In genomic region chr15:78900585-78901421, GRCm38 (mm10) we compare ENCODE assay signal across 9 mouse cellular contexts. TPM values are rescaled to one million over a fixed set of nuclear protein-coding genes. Genes with fewer than 3 reads are reported as not detected.
DNase-seq lines count a peak whose midpoint lies in the region; ATAC-seq and TF ChIP-seq lines count a peak whose summit lies in the region.
"Had no signal": no experiment of that assay in that cellular context is flagged by ENCODE, and none has a peak within 500 bp of the region (broad histone marks: within the 10 kb centered on the region; RNA-seq: fewer than 3 reads in every experiment).

No protein-coding gene starts in this region.

- intact Hi-C loops in gastrocnemius, adult 2 months (cut with DNase I): loop anchor here (5.0 kb wide), 1 partner anchor 41 kb away; no protein-coding TSS in a partner anchor

- TF ChIP-seq EP300 in ES-Bruce4 (IDR thresholded peaks at IDR 0.05; ENCODE audit: insufficient read depth, low read depth, low read length): no peak

- peaks cover 6% of the 10 kb centered on the region for H3K4me1 ChIP-seq in ES-Bruce4 (ENCODE audit: control insufficient read depth, insufficient read depth, low read length)
- H3K4me1 ChIP-seq in heart, embryonic 16.5 days (ENCODE audit: control insufficient read depth, insufficient read depth, low read length): peaks cover 41% of the 10 kb centered on the region
- H3K4me1 ChIP-seq in lung, embryonic 16.5 days (replicated peaks; ENCODE audit: control insufficient read depth, insufficient read depth, low read length): peaks cover 27% of the 10 kb centered on the region

- TF ChIP-seq POLR2A in ES-Bruce4 (IDR thresholded peaks at IDR 0.05; ENCODE audit: insufficient read depth, low read length): no peak

- H3K27ac ChIP-seq in gastrocnemius, adult 2 months: peak overlapping the region; percentile 78
- H3K27ac ChIP-seq in ES-Bruce4 (ENCODE audit: insufficient read depth, low read length): no peak overlapping the region
- peak overlapping the region; percentile 80 for H3K27ac ChIP-seq in heart, embryonic 16.5 days (ENCODE audit: low read length)
- peak overlapping the region; percentile 75 for H3K27ac ChIP-seq in lung, embryonic 16.5 days (ENCODE audit: low read length)

- H3K4me2 ChIP-seq in heart, embryonic 16.5 days (ENCODE audit: low read depth, low read length): peak overlapping the region; percentile 89
- peak overlapping the region; percentile 77 for H3K4me2 ChIP-seq in lung, embryonic 16.5 days (ENCODE audit: low read depth, low read length)

- 21% methylated on average over 18 of the region's 18 CpGs for WGBS in heart, embryonic 16.5 days
- 9% methylated on average over 18 of the region's 18 CpGs for WGBS in lung, embryonic 16.5 days

- no peak for ATAC-seq in heart, embryonic 16.5 days (replicated peaks; ENCODE audit: extremely low read depth, insufficient read depth, low FRiP score)
- peak; percentile 16; the same call in 1 of the 2 replicates for ATAC-seq in lung, embryonic 16.5 days (ENCODE audit: low read depth)

- no peak for TF ChIP-seq CTCF in gastrocnemius, adult 2 months (IDR thresholded peaks at IDR 0.05)
- TF ChIP-seq CTCF in ES-Bruce4 (IDR thresholded peaks at IDR 0.05; ENCODE audit: low read depth, low read length): no peak

- peak; percentile 48 for DNase-seq in gastrocnemius, adult 2 months
- DNase-seq in gastrocnemius, adult 18-20 months (ENCODE audit: low spot score): no peak
- DNase-seq in ovary, adult 18-20 months (ENCODE audit: low spot score): no peak
- no peak for DNase-seq in cerebellum, adult 11 months
- no peak for DNase-seq in cerebellum, postnatal 4 days (ENCODE audit: low spot score in 2 of 2)

- no peaks in the 10 kb centered on the region for H3K36me3 ChIP-seq in ES-Bruce4 (ENCODE audit: control insufficient read depth, insufficient read depth, low read length, poor library complexity, severe bottlenecking)
- H3K36me3 ChIP-seq in heart, embryonic 16.5 days (ENCODE audit: control insufficient read depth, insufficient read depth): peaks cover 6% of the 10 kb centered on the region; the same call in 1 of the 2 replicates
- H3K36me3 ChIP-seq in lung, embryonic 16.5 days (ENCODE audit: control insufficient read depth, insufficient read depth, low read length): peaks cover 13% of the 10 kb centered on the region; the same call in 1 of the 2 replicates

- H3K9me3 ChIP-seq in ES-Bruce4 (replicated peaks; ENCODE audit: control insufficient read depth, insufficient read depth, low read length, poor library complexity, severe bottlenecking): no peaks in the 10 kb centered on the region
- H3K9me3 ChIP-seq in heart, embryonic 16.5 days (replicated peaks; ENCODE audit: control insufficient read depth, low read length): no peaks in the 10 kb centered on the region
- no peaks in the 10 kb centered on the region for H3K9me3 ChIP-seq in lung, embryonic 16.5 days (ENCODE audit: control insufficient read depth, low read length)

- H3K9ac ChIP-seq in ES-Bruce4 (ENCODE audit: low read depth, poor library complexity, severe bottlenecking): peak overlapping the region; percentile 45
- peak overlapping the region; percentile 86 for H3K9ac ChIP-seq in heart, embryonic 16.5 days (ENCODE audit: low read length)
- H3K9ac ChIP-seq in lung, embryonic 16.5 days (ENCODE audit: low read length): peak overlapping the region; percentile 81

- no peaks in the 10 kb centered on the region for H3K27me3 ChIP-seq in ES-Bruce4 (ENCODE audit: control insufficient read depth, insufficient read depth, low read length, poor library complexity, severe bottlenecking)
- no peaks in the 10 kb centered on the region for H3K27me3 ChIP-seq in heart, embryonic 16.5 days (ENCODE audit: control insufficient read depth, insufficient read depth, low read length)
- H3K27me3 ChIP-seq in lung, embryonic 16.5 days (ENCODE audit: control insufficient read depth, insufficient read depth, low read depth, low read length): no peaks in the 10 kb centered on the region

- peak overlapping the region; percentile 78 for H3K4me3 ChIP-seq in gastrocnemius, adult 2 months
- peak overlapping the region; percentile 79 for H3K4me3 ChIP-seq in ES-Bruce4 (ENCODE audit: low read depth, low read length)
- H3K4me3 ChIP-seq in heart, embryonic 16.5 days (ENCODE audit: low read length): peak overlapping the region; percentile 83
- H3K4me3 ChIP-seq in lung, embryonic 16.5 days (ENCODE audit: low read length): peak overlapping the region; percentile 71

RNA-seq across cellular contexts. Expression of gene Sh3bp1, which starts 1.2 kb away (rescaled TPM):
- 1 to 10 TPM; 1.4 to 2.0 TPM for total RNA-seq in gastrocnemius, adult 2 months (2021)
- total RNA-seq in gastrocnemius, adult 18-20 months (2021): 1 to 10 TPM; 1.0 to 1.9 TPM
- polyA plus RNA-seq in ES-Bruce4 (2011; ENCODE audit: insufficient read depth, insufficient read length, low read depth, missing spikeins): 26.8 and 41.7 TPM in 2 replicates
- 19.8 and 20.0 TPM in 2 replicates for polyA plus RNA-seq in heart, embryonic 16.5 days (2015; fragmentation: Nextera tagmentation; extraction: Ambion mirVana)
- 37.3 and 41.8 TPM in 2 replicates for polyA plus RNA-seq in lung, embryonic 16.5 days (2015; fragmentation: Nextera tagmentation; extraction: Ambion mirVana)

RNA-seq across cellular contexts. Expression of gene Gm49510, which starts 1.3 kb away (rescaled TPM):
- total RNA-seq in gastrocnemius, adult 2 months (2021): under 1 TPM in 1 of 2 experiments, not detected in 1; 0.13 TPM
- not detected for total RNA-seq in gastrocnemius, adult 18-20 months (2021)
- polyA plus RNA-seq in ES-Bruce4 (2011; ENCODE audit: insufficient read depth, insufficient read length, low read depth, missing spikeins): not detected in 2 replicates
- polyA plus RNA-seq in heart, embryonic 16.5 days (2015; fragmentation: Nextera tagmentation; extraction: Ambion mirVana): 0.20 and 0.41 TPM in 2 replicates
- polyA plus RNA-seq in lung, embryonic 16.5 days (2015; fragmentation: Nextera tagmentation; extraction: Ambion mirVana): 0.16 and 0.59 TPM in 2 replicates
- total RNA-seq: hematopoietic stem cell, adult 5-6 weeks had no signal

RNA-seq across cellular contexts. Expression of gene Pdxp, which starts 12.9 kb away (rescaled TPM):
- total RNA-seq in gastrocnemius, adult 2 months (2021): 1 to 10 TPM; 1.1 to 1.4 TPM
- 1 to 10 TPM; 1.3 to 1.9 TPM for total RNA-seq in gastrocnemius, adult 18-20 months (2021)
- 22.8 and 28.0 TPM in 2 replicates for polyA plus RNA-seq in ES-Bruce4 (2011; ENCODE audit: insufficient read depth, insufficient read length, low read depth, missing spikeins)
- polyA plus RNA-seq in heart, embryonic 16.5 days (2015; fragmentation: Nextera tagmentation; extraction: Ambion mirVana): 16.9 and 18.3 TPM in 2 replicates
- polyA plus RNA-seq in lung, embryonic 16.5 days (2015; fragmentation: Nextera tagmentation; extraction: Ambion mirVana): 6.8 and 8.0 TPM in 2 replicates

RNA-seq across cellular contexts. Expression of gene Gga1, which starts 23.8 kb away (rescaled TPM):
- 10 to 100 TPM; 43.1 to 45.7 TPM for total RNA-seq in gastrocnemius, adult 2 months (2021)
- total RNA-seq in gastrocnemius, adult 18-20 months (2021): 10 to 100 TPM; 42.8 to 46.6 TPM
- polyA plus RNA-seq in ES-Bruce4 (2011; ENCODE audit: insufficient read depth, insufficient read length, low read depth, missing spikeins): 25.8 and 29.3 TPM in 2 replicates
- polyA plus RNA-seq in heart, embryonic 16.5 days (2015; fragmentation: Nextera tagmentation; extraction: Ambion mirVana): 44.9 and 48.9 TPM in 2 replicates
- polyA plus RNA-seq in lung, embryonic 16.5 days (2015; fragmentation: Nextera tagmentation; extraction: Ambion mirVana): 58.3 and 63.1 TPM in 2 replicates

RNA-seq across cellular contexts. Expression of gene Lgals1, which starts 25.7 kb away (rescaled TPM):
- total RNA-seq in gastrocnemius, adult 2 months (2021): 100 to 1,000 TPM; 197 to 272 TPM
- 100 to 1,000 TPM; 229 to 364 TPM for total RNA-seq in gastrocnemius, adult 18-20 months (2021)
- 225 and 232 TPM in 2 replicates for polyA plus RNA-seq in ES-Bruce4 (2011; ENCODE audit: insufficient read depth, insufficient read length, low read depth, missing spikeins)
- 718 and 722 TPM in 2 replicates for polyA plus RNA-seq in heart, embryonic 16.5 days (2015; fragmentation: Nextera tagmentation; extraction: Ambion mirVana)
- 796 and 862 TPM in 2 replicates for polyA plus RNA-seq in lung, embryonic 16.5 days (2015; fragmentation: Nextera tagmentation; extraction: Ambion mirVana)
